Mouse (Mus musculus) liver, adult 2 months (tissue): ENCODE measurements at regions not wholly inside any gene's neighbourhood (a gene's known extent, or its start where the extent isn't known, plus 50 kb on each side); places are given as distances from the start of the nearest gene placed in this dataset.
A peak's percentile ranks its signal among the peaks of the same experiment; 100 is the strongest.

ENCODE experiments used
- DNase-seq: peaks from one replicate; pipeline ENCODE4 v3.0.0-alpha.2; 2011; ENCODE audit warnings: low read depth, low spot score; ENCODE audit errors: extremely low read depth
- H3K27ac ChIP-seq: fragments of 200-500 bp; replicated peaks from 2 replicates; pipeline ENCODE4 v1.5.1; 2012; ENCODE audit warnings: low read depth, mild to moderate bottlenecking, control low read depth, inconsistent platforms, low read length; ENCODE audit not compliant: insufficient read depth
- H3K27me3 ChIP-seq: fragments of 200-500 bp; 2 replicates; pipeline ENCODE4 v1.6.1; 2012; ENCODE audit warnings: mild to moderate bottlenecking, moderate library complexity, low read length, inconsistent platforms; ENCODE audit not compliant: control insufficient read depth, insufficient read depth
- H3K36me3 ChIP-seq: fragments of 200-500 bp; 2 replicates; pipeline ENCODE4 v1.6.1; 2012; ENCODE audit warnings: low read length, inconsistent platforms; ENCODE audit not compliant: control insufficient read depth, insufficient read depth
- H3K4me1 ChIP-seq: fragments of 200-500 bp; 2 replicates; pipeline ENCODE4 v1.6.1; 2011; ENCODE audit warnings: low read length; ENCODE audit not compliant: control insufficient read depth, insufficient read depth
- H3K4me3 ChIP-seq: fragments of 200-500 bp; 2 replicates; pipeline ENCODE4 v1.5.1; 2011; ENCODE audit warnings: low read depth, mild to moderate bottlenecking, control low read depth, low read length, moderate library complexity; ENCODE audit not compliant: insufficient read depth
- H3K79me2 ChIP-seq: fragments of 200-500 bp; 2 replicates; pipeline ENCODE4 v1.6.1; 2012; ENCODE audit warnings: inconsistent platforms, mild to moderate bottlenecking, low read length, moderate library complexity; ENCODE audit not compliant: control insufficient read depth, insufficient read depth
- H3K9ac ChIP-seq: fragments of 200-500 bp; 2 replicates; pipeline ENCODE4 v1.6.1; 2012; ENCODE audit warnings: low read depth, mild to moderate bottlenecking, control low read depth, inconsistent platforms, low read length
- CTCF ChIP-seq: fragments of 200-500 bp; IDR thresholded peaks from 2 replicates; pipeline ENCODE4 v1.5.1; 2011; ENCODE audit warnings: low read depth, low read length, control low read depth
- POLR2A ChIP-seq: fragments of 200-500 bp; IDR thresholded peaks from 2 replicates; pipeline ENCODE4 v1.6.1; 2011; ENCODE audit warnings: low read length, control low read depth; ENCODE audit not compliant: insufficient read depth; ENCODE audit errors: extremely low read depth
- WGBS: fragments of 180-500 bp; shearing (Covaris S2); methylation state at CpG from one replicate; pipeline ENCODE4 v1.1.7; 2018; 5-methylcytosine and 5-hydroxymethylcytosine counted together

GRCm38 (mm10) chr12:109272101-109272500, 180.5 kb upstream of the Dlk1 start:
- H3K4me1 ChIP-seq = no peaks in the 10 kb centered on the region
- H3K36me3 ChIP-seq = no peaks in the 10 kb centered on the region
- WGBS = 59% methylated on average over 5 of the region's 5 CpGs

DNA sequence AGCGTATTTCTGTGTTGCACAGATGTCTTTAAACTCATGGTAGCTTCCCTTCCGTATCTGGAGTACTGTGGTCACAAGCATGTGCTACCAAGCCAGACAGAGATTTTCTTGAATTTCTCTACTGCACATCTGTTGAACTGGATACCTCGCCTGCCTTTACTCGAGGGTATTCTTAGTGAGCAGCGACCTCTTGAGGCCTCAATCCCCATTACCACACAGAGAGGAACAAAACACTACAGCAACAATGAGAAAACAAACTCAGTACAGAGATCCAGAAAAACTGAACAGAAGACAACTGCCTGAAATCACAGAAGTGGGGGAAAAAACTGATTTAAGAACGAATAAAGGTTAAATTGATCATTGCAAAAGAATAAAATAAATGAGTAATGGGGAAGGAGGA, 137.8 kb upstream of the Dlk1 start:
- Histone ChIP-seq H3K27ac (no peak overlapping the region), H3K9ac (no peak overlapping the region), H3K36me3 (no peaks in the 10 kb centered on the region), H3K4me1 (no peaks in the 10 kb centered on the region), H3K4me3 (no peak overlapping the region), H3K27me3 (no peaks in the 10 kb centered on the region), H3K79me2 (no peaks in the 10 kb centered on the region)
- WGBS = 35% methylated on average over 6 of the region's 6 CpGs
- TF ChIP-seq POLR2A (no peak), CTCF (no peak)
- no peak for DNase-seq

More at GRCm38 (mm10) chr12:109272101-109272500, 180.5 kb upstream of the Dlk1 start:
- no peaks in the 10 kb centered on the region for H3K27me3 ChIP-seq
- no peaks in the 10 kb centered on the region for H3K79me2 ChIP-seq
- no peak overlapping the region for H3K4me3 ChIP-seq
- TF ChIP-seq CTCF = no peak
- TF ChIP-seq POLR2A = no peak
- no peak overlapping the region for H3K27ac ChIP-seq
- H3K9ac ChIP-seq = no peak overlapping the region
- no peak for DNase-seq

- no peak overlapping the region for H3K4me3 ChIP-seq
- no peaks in the 10 kb centered on the region for H3K79me2 ChIP-seq
- DNase-seq = no peak
- TF ChIP-seq CTCF (no peak), POLR2A (no peak)
- no peaks in the 10 kb centered on the region for H3K4me1 ChIP-seq
- no peaks in the 10 kb centered on the region for H3K27me3 ChIP-seq
- 73% methylated on average over 11 of the region's 11 CpGs for WGBS
- no peak overlapping the region for H3K9ac ChIP-seq
- H3K27ac ChIP-seq = no peak overlapping the region
- H3K36me3 ChIP-seq = no peaks in the 10 kb centered on the region
Measured at GRCm38 (mm10) chr12:109325986-109326385, 126.6 kb upstream of the Dlk1 start.

- Histone ChIP-seq H3K36me3 (no peaks in the 10 kb centered on the region), H3K79me2 (no peaks in the 10 kb centered on the region), H3K4me1 (no peaks in the 10 kb centered on the region), H3K9ac (no peak overlapping the region), H3K4me3 (no peak overlapping the region), H3K27me3 (no peaks in the 10 kb centered on the region), H3K27ac (no peak overlapping the region)
- WGBS = 57% methylated on average over 2 of the region's 2 CpGs
- TF ChIP-seq CTCF = no peak
- no peak for TF ChIP-seq POLR2A
- peak; percentile 13 for DNase-seq
Measured at GRCm38 (mm10) chr12:109371327-109371726, 81.3 kb upstream of the Dlk1 start.

- no peak overlapping the region for H3K9ac ChIP-seq
- no peaks in the 10 kb centered on the region for H3K36me3 ChIP-seq
- no peak for DNase-seq
- H3K27ac ChIP-seq = no peak overlapping the region
- no peak overlapping the region for H3K4me3 ChIP-seq
- 0 out of 2 replicates have a peak, but pooled peaks cover 2% of the 10 kb centered on the region for H3K27me3 ChIP-seq
- H3K79me2 ChIP-seq = no peaks in the 10 kb centered on the region
- TF ChIP-seq POLR2A (no peak), CTCF (no peak)
- WGBS = 61% methylated on average over 5 of the region's 5 CpGs
- no peaks in the 10 kb centered on the region for H3K4me1 ChIP-seq
Measured at GRCm38 (mm10) chr12:109385794-109386193, 66.8 kb upstream of the Dlk1 start.

DNA sequence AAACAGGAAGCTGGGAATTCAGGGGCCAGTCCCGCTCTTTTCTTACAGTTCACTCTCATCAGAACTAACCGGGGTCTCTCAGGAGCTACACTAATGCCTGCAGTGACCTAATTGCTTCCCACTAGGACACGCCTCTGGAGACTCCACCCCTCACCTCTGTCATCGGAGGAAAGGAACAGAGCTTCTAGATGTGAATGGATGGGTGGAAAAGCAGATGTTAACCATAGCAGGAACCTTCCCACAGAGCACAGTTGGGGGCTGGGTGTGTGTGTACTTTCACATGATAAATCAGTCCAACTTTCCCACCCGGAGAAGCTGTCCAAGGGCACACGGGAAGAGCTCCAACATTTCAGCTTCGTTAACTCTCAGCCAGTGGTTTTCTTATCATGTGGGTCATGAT, 63.8 kb upstream of the Dlk1 start:
- no peak overlapping the region for H3K4me3 ChIP-seq
- no peaks in the 10 kb centered on the region for H3K27me3 ChIP-seq
- no peak for TF ChIP-seq CTCF
- no peak for TF ChIP-seq POLR2A
- no peaks in the 10 kb centered on the region for H3K4me1 ChIP-seq
- H3K36me3 ChIP-seq = no peaks in the 10 kb centered on the region
- no peak overlapping the region for H3K27ac ChIP-seq
- WGBS = 47% methylated on average over 7 of the region's 7 CpGs
- H3K9ac ChIP-seq = no peak overlapping the region
- DNase-seq = no peak
- no peaks in the 10 kb centered on the region for H3K79me2 ChIP-seq
